Mouse (Mus musculus) MEL (cell line): ENCODE results near the gene Rfxank. TPM values are rescaled to one million over a fixed set of nuclear protein-coding genes. Genes with fewer than 3 reads are reported as not detected.

Experiments used
- DNase-seq: peaks from one replicate; pipeline ENCODE4 v3.0.0; 2011; ENCODE audit warnings: low read depth, low spot score
- H3K27ac ChIP-seq: 2 replicates; pipeline ENCODE4 v1.5.1; 2012; ENCODE audit warnings: low read depth, mild to moderate bottlenecking, control low read depth, low read length, moderate library complexity; ENCODE audit not compliant: control insufficient read depth
- H3K27me3 ChIP-seq, 2 experiments: fragments of 150-350 bp in 1 of 2; sonication (generic) in 1 of 2; 2 replicates each; pipeline ENCODE4 v1.6.1; 2012; ENCODE audit warnings: low read length in 2 of 2, mild to moderate bottlenecking in 2 of 2, improper control_type of control experiment in 1 of 2, moderate library complexity in 1 of 2; ENCODE audit not compliant: insufficient read depth in 2 of 2, control insufficient read depth in 1 of 2
- H3K36me3 ChIP-seq, 2 experiments: 2 replicates each; pipeline ENCODE4 v1.6.1; 2012 to 2014; ENCODE audit warnings: low read length in 2 of 2, improper control_type of control experiment in 1 of 2, inconsistent platforms in 1 of 2, mild to moderate bottlenecking in 1 of 2; ENCODE audit not compliant: insufficient read depth in 2 of 2, control insufficient read depth in 1 of 2
- H3K4me1 ChIP-seq, 2 experiments: fragments of 150-350 bp in 1 of 2; sonication (generic) in 1 of 2; 2 replicates each; pipeline ENCODE4 v1.6.1; 2012; ENCODE audit warnings: low read length in 2 of 2, improper control_type of control experiment in 1 of 2, mild to moderate bottlenecking in 1 of 2; ENCODE audit not compliant: insufficient read depth in 2 of 2, control insufficient read depth in 1 of 2
- H3K4me3 ChIP-seq, 2 experiments: fragments of 150-350 bp in 1 of 2; sonication (generic) in 1 of 2; 2 replicates each; pipeline ENCODE4 v1.5.1; 2012; ENCODE audit warnings: low read depth in 2 of 2, low read length in 2 of 2, mild to moderate bottlenecking in 2 of 2, moderate library complexity in 2 of 2, control low read depth in 1 of 2, improper control_type of control experiment in 1 of 2; ENCODE audit not compliant: control insufficient read depth in 1 of 2, insufficient read depth in 1 of 2
- H3K79me2 ChIP-seq: 2 replicates; pipeline ENCODE4 v1.6.1; 2012; ENCODE audit warnings: mild to moderate bottlenecking, low read length, moderate library complexity; ENCODE audit not compliant: control insufficient read depth, poor library complexity, insufficient read depth
- H3K9ac ChIP-seq: 2 replicates; pipeline ENCODE4 v1.6.1; 2012; ENCODE audit warnings: low read depth, mild to moderate bottlenecking, control low read depth, low read length, moderate library complexity; ENCODE audit not compliant: control insufficient read depth, poor library complexity, severe bottlenecking
- H3K9me3 ChIP-seq: fragments of 150-350 bp; sonication (generic); replicated peaks from 2 replicates; pipeline ENCODE4 v1.6.1; 2012; ENCODE audit warnings: mild to moderate bottlenecking, low read length, improper control_type of control experiment, moderate library complexity; ENCODE audit not compliant: insufficient read depth
- CHD1 ChIP-seq: IDR thresholded peaks from 2 replicates; pipeline ENCODE4 v1.6.1; 2012; ENCODE audit warnings: low read depth, mild to moderate bottlenecking, inconsistent platforms, low read length, improper control_type of control experiment
- E2F4 ChIP-seq: IDR thresholded peaks from 2 replicates; pipeline ENCODE4 v1.6.1; 2011; ENCODE audit warnings: low read depth, low read length, improper control_type of control experiment, borderline replicate concordance
- ELF1 ChIP-seq: IDR thresholded peaks from 2 replicates; pipeline ENCODE4 v1.6.1; 2014; ENCODE audit warnings: low read depth, mild to moderate bottlenecking, inconsistent platforms, low read length, improper control_type of control experiment, moderate library complexity
- EP300 ChIP-seq, 2 experiments: IDR thresholded peaks; 2 replicates each; pipeline ENCODE4 v1.6.1; 2011; ENCODE audit warnings: improper control_type of control experiment in 2 of 2, low read length in 2 of 2, low read depth in 1 of 2, mild to moderate bottlenecking in 1 of 2
- GATA1 ChIP-seq: IDR thresholded peaks from 2 replicates; pipeline ENCODE4 v1.6.1; 2011; ENCODE audit warnings: low read depth, low read length, improper control_type of control experiment
- HCFC1 ChIP-seq: IDR thresholded peaks from 2 replicates; pipeline ENCODE4 v1.6.1; 2012; ENCODE audit warnings: low read depth, mild to moderate bottlenecking, inconsistent platforms, low read length, improper control_type of control experiment, moderate library complexity
- JUND ChIP-seq: IDR thresholded peaks from 2 replicates; pipeline ENCODE4 v1.6.1; 2011; ENCODE audit warnings: low read depth, mild to moderate bottlenecking, improper control_type of control experiment, low read length
- KAT2A ChIP-seq: conservative IDR thresholded peaks from 2 replicates; pipeline ENCODE4 v1.6.1; 2012; ENCODE audit warnings: low read depth, low read length, improper control_type of control experiment, inconsistent platforms
- MAFK ChIP-seq: IDR thresholded peaks from 2 replicates; pipeline ENCODE4 v1.6.1; 2011; ENCODE audit warnings: low read depth, mild to moderate bottlenecking, low read length, improper control_type of control experiment, borderline replicate concordance
- MAX ChIP-seq: IDR thresholded peaks from 2 replicates; pipeline ENCODE4 v1.6.1; 2011; ENCODE audit warnings: low read length, improper control_type of control experiment
- MAZ ChIP-seq: IDR thresholded peaks from 2 replicates; pipeline ENCODE4 v1.6.1; 2012; ENCODE audit warnings: low read depth, mild to moderate bottlenecking, inconsistent platforms, low read length, improper control_type of control experiment
- MEF2A ChIP-seq: IDR thresholded peaks from 2 replicates; pipeline ENCODE4 v1.6.1; 2014; ENCODE audit warnings: low read depth, mild to moderate bottlenecking, inconsistent platforms, low read length, improper control_type of control experiment; ENCODE audit not compliant: poor library complexity, insufficient replicate concordance, severe bottlenecking; ENCODE audit errors: extremely low read depth
- MXI1 ChIP-seq: IDR thresholded peaks from 2 replicates; pipeline ENCODE4 v1.6.1; 2011; ENCODE audit warnings: mild to moderate bottlenecking, low read depth, low read length, improper control_type of control experiment
- NELFE ChIP-seq: IDR thresholded peaks from 2 replicates; pipeline ENCODE4 v1.6.1; 2011; ENCODE audit warnings: low read depth, low read length, improper control_type of control experiment
- NRF1 ChIP-seq: IDR thresholded peaks from 2 replicates; pipeline ENCODE4 v1.6.1; 2014; ENCODE audit warnings: low read depth, mild to moderate bottlenecking, inconsistent platforms, low read length, improper control_type of control experiment, moderate library complexity; ENCODE audit not compliant: poor library complexity, insufficient read depth, severe bottlenecking
- POLR2A ChIP-seq, 2 experiments: IDR thresholded peaks; 2 replicates each; pipeline ENCODE4 v1.6.1; 2011 to 2012; ENCODE audit warnings: low read length in 2 of 2, mild to moderate bottlenecking in 2 of 2, control low read depth in 1 of 2, improper control_type of control experiment in 1 of 2, low read depth in 1 of 2, moderate library complexity in 1 of 2; ENCODE audit not compliant: control insufficient read depth in 1 of 2, insufficient read depth in 1 of 2, poor library complexity in 1 of 2
- POLR2AphosphoS2 ChIP-seq: IDR thresholded peaks from 2 replicates; pipeline ENCODE4 v1.6.1; 2011; ENCODE audit warnings: low read length, improper control_type of control experiment
- POLR2AphosphoS5 ChIP-seq: IDR thresholded peaks from 2 replicates; pipeline ENCODE4 v1.6.1; 2012; ENCODE audit warnings: low read depth, borderline replicate concordance, mild to moderate bottlenecking, inconsistent platforms, low read length, moderate library complexity, mixed read lengths
- RAD21 ChIP-seq: IDR thresholded peaks from 2 replicates; pipeline ENCODE4 v1.6.1; 2011; ENCODE audit warnings: mild to moderate bottlenecking, low read depth, low read length, improper control_type of control experiment
- SMC3 ChIP-seq: IDR thresholded peaks from 2 replicates; pipeline ENCODE4 v1.6.1; 2011; ENCODE audit warnings: low read depth, low read length, improper control_type of control experiment
- TAL1 ChIP-seq: IDR thresholded peaks from 2 replicates; pipeline ENCODE4 v1.6.1; 2012; ENCODE audit warnings: mild to moderate bottlenecking, inconsistent platforms, low read length, moderate library complexity, mixed read lengths
- USF1 ChIP-seq: IDR thresholded peaks from 2 replicates; pipeline ENCODE4 v1.6.1; 2014; ENCODE audit warnings: low read depth, mild to moderate bottlenecking, inconsistent platforms, low read length, improper control_type of control experiment, moderate library complexity
- ZC3H11A ChIP-seq: IDR thresholded peaks from 2 replicates; pipeline ENCODE4 v1.6.1; 2012; ENCODE audit warnings: low read depth, mild to moderate bottlenecking, inconsistent platforms, low read length, improper control_type of control experiment
- ZKSCAN1 ChIP-seq: IDR thresholded peaks from 2 replicates; pipeline ENCODE4 v1.6.1; 2012; ENCODE audit warnings: low read depth, mild to moderate bottlenecking, inconsistent platforms, low read length, improper control_type of control experiment, moderate library complexity
- ZNF384 ChIP-seq: IDR thresholded peaks from 2 replicates; pipeline ENCODE4 v1.6.1; 2012; ENCODE audit warnings: low read depth, mild to moderate bottlenecking, inconsistent platforms, low read length, improper control_type of control experiment
- polyA plus RNA-seq, 2 experiments: library from polyadenylated mRNA; stranded (reverse) in 1 of 2; unstranded in 1 of 2; fragments of >175 nt in 1 of 2; fragments of >200 nt in 1 of 2; gene quantifications; 2 replicates each; pipeline versions ENCODE4 v1.2.1 to v1.2.4; 2012; ENCODE audit warnings: low replicate concordance in 2 of 2, low read depth in 1 of 2; ENCODE audit not compliant: insufficient read length in 2 of 2, insufficient read depth in 1 of 2, missing spikeins in 1 of 2
- total RNA-seq: library from RNA; depleted of rRNA; stranded (reverse); fragments of 300-350 nt; gene quantifications from 2 replicates; pipeline ENCODE4 v1.2.3, GENCODE M21; 2012

Gene Rfxank
- total and polyA plus RNA-seq, 3 experiments, result 5.0 to 7.2 TPM; not detected in 1

GRCm38 (mm10) chr8:70150158-70150557 lies 11.2 kb upstream of the Rfxank start:
- peaks cover 0 to 4% of the 10 kb centered on the region in 2 experiments; a peak in 1 of 4 replicates for H3K4me1 ChIP-seq
- no peaks in the 10 kb centered on the region for H3K9me3 ChIP-seq
- DNase-seq, result no peak
- no peaks in the 10 kb centered on the region for H3K79me2 ChIP-seq
- H3K36me3 ChIP-seq, result no peaks in the 10 kb centered on the region; a peak in 1 of 4 replicates
- no peak overlapping the region for H3K9ac ChIP-seq
- H3K27me3 ChIP-seq, result no peaks in the 10 kb centered on the region
- H3K27ac ChIP-seq, result no peak overlapping the region
- TF ChIP-seq MAX (no peak), MXI1 (no peak), JUND (no peak), ZC3H11A (no peak), ZNF384 (no peak), E2F4 (no peak), MEF2A (no peak), USF1 (no peak), MAFK (no peak), ELF1 (no peak), HCFC1 (no peak), SMC3 (no peak), POLR2A (IDR thresholded peaks at IDR 0.05; ENCODE audit: control insufficient read depth in 1 of 2, insufficient read depth in 1 of 2, low read depth in 1 of 2, low read length in 2 of 2, poor library complexity in 1 of 2) (no peak), KAT2A (no peak), CHD1 (no peak)
- no peak overlapping the region for H3K4me3 ChIP-seq

GRCm38 (mm10) chr8:70147678-70148607 lies 9.0 kb upstream of the Rfxank start:
- TF ChIP-seq GATA1 (no peak), MAZ (no peak), NRF1 (no peak), MAFK (no peak), MEF2A (no peak), EP300 (IDR thresholded peaks at IDR 0.05; ENCODE audit: low read depth in 1 of 2, low read length in 2 of 2) (no peak), POLR2AphosphoS5 (no peak), TAL1 (no peak), RAD21 (no peak), POLR2AphosphoS2 (no peak), MXI1 (no peak), NELFE (no peak), ZKSCAN1 (no peak), ZNF384 (no peak), CHD1 (no peak), MAX (no peak), ZC3H11A (no peak), JUND (no peak)
- TF ChIP-seq, all 39 proteins: peak for 0
- Histone ChIP-seq H3K27ac (no peak overlapping the region), H3K9me3 (no peaks in the 10 kb centered on the region), H3K9ac (no peak overlapping the region), H3K4me3 (no peak overlapping the region), H3K36me3 (no peaks in the 10 kb centered on the region; a peak in 1 of 4 replicates), H3K79me2 (no peaks in the 10 kb centered on the region), H3K4me1 (peaks cover 0 to 2% of the 10 kb centered on the region in 2 experiments; a peak in 1 of 4 replicates), H3K27me3 (no peaks in the 10 kb centered on the region)
- no peak for DNase-seq
